Mouse (Mus musculus): ENCODE measurements around the gene Espl1.

DNA sequence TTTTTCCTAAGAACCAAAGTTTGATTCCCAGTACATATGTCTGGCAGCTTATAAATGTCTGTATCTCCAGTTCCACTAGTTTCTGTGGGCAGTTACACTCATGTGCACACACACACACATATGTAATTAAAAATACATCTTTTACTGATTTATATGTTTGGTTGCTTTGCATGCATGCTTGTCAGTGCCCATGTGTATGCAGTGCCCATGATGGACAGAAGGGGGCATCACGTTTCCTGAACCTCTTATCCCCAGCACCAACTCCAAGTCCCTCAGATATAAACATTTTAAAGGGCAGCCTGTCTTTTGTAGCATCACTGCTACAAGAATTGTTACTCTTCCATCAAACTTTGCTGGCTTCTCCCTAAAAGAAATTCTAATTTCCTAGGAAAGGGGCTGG lies 45.5 kb downstream of the Espl1 start:
- TF ChIP-seq CTCF (IDR thresholded peaks at IDR 0.05; ENCODE audit: borderline replicate concordance, control insufficient read depth, extremely low read depth, insufficient read depth, low read length, poor library complexity) (no peak), POLR2A (IDR thresholded peaks at IDR 0.05; ENCODE audit: control insufficient read depth, extremely low read depth, insufficient read depth, low read length, poor library complexity) (no peak)

All from thymus, adult 2 months (tissue).